ENCODE assay signal across 15 mouse cellular contexts in genomic region chr4:129706750-129707149, GRCm38 (mm10). TPM values are rescaled to one million over a fixed set of nuclear protein-coding genes. Genes with fewer than 3 reads are reported as not detected.
A peak's percentile ranks its signal among the peaks of the same experiment; 100 is the strongest.
DNase-seq lines count a peak whose midpoint lies in the region; ATAC-seq lines count a peak whose summit lies in the region.
"Had no signal": no experiment of that assay in that cellular context is flagged by ENCODE, and none has a peak within 500 bp of the region (broad histone marks: within the 10 kb centered on the region; RNA-seq: fewer than 3 reads in every experiment).

No protein-coding gene starts in this region.

- peaks cover 98% of the 10 kb centered on the region for H3K36me3 ChIP-seq in limb, embryonic 12.5 days
- peaks cover 100% of the 10 kb centered on the region for H3K36me3 ChIP-seq in limb, embryonic 10.5 days
- H3K36me3 ChIP-seq in forebrain, embryonic 12.5 days (replicated peaks), result peaks cover 86% of the 10 kb centered on the region
- H3K36me3 ChIP-seq in hindbrain, embryonic 15.5 days, result peaks cover 60% of the 10 kb centered on the region
- H3K36me3 ChIP-seq in midbrain, embryonic 16.5 days (ENCODE audit: control insufficient read depth, insufficient read depth, low read length), result peaks cover 23% of the 10 kb centered on the region

- H3K27ac ChIP-seq in limb, embryonic 12.5 days, result 0 out of 2 replicates have a peak overlapping the region, but pooled peaks have one; percentile 23
- H3K27ac ChIP-seq in limb, embryonic 10.5 days, result no peak overlapping the region
- H3K27ac ChIP-seq in forebrain, embryonic 12.5 days, result 0 out of 2 replicates have a peak overlapping the region, but pooled peaks have one; percentile 54
- peak overlapping the region; percentile 20; the same call in 1 of the 2 replicates for H3K27ac ChIP-seq in hindbrain, embryonic 15.5 days (replicated peaks)
- peak overlapping the region; percentile 66; the same call in 1 of the 2 replicates for H3K27ac ChIP-seq in midbrain, embryonic 16.5 days (ENCODE audit: low read length)
- H3K27ac ChIP-seq: liver, embryonic 13.5 days; neural tube, embryonic 12.5 days had no signal

- 77% methylated on average over 3 of the region's 3 CpGs for WGBS in limb, embryonic 12.5 days
- 89% methylated on average over 3 of the region's 3 CpGs for WGBS in limb, embryonic 10.5 days
- 58% methylated on average over 3 of the region's 3 CpGs for WGBS in forebrain, embryonic 12.5 days
- 31% methylated on average over 3 of the region's 3 CpGs for WGBS in hindbrain, embryonic 15.5 days
- 31% methylated on average over 3 of the region's 3 CpGs for WGBS in midbrain, embryonic 16.5 days

- no peaks in the 10 kb centered on the region for H3K9me3 ChIP-seq in limb, embryonic 12.5 days
- H3K9me3 ChIP-seq in limb, embryonic 10.5 days (replicated peaks), result no peaks in the 10 kb centered on the region
- no peaks in the 10 kb centered on the region for H3K9me3 ChIP-seq in forebrain, embryonic 12.5 days
- no peaks in the 10 kb centered on the region for H3K9me3 ChIP-seq in hindbrain, embryonic 15.5 days
- no peaks in the 10 kb centered on the region for H3K9me3 ChIP-seq in midbrain, embryonic 16.5 days (replicated peaks; ENCODE audit: control insufficient read depth, low read length, poor library complexity, severe bottlenecking)
- H3K9me3 ChIP-seq: G1E; liver, embryonic 13.5 days; neural tube, embryonic 12.5 days had no signal

- H3K9ac ChIP-seq in limb, embryonic 12.5 days (replicated peaks), result no peak overlapping the region
- H3K9ac ChIP-seq in forebrain, embryonic 12.5 days, result no peak overlapping the region
- H3K9ac ChIP-seq in hindbrain, embryonic 15.5 days, result no peak overlapping the region
- H3K9ac ChIP-seq in midbrain, embryonic 16.5 days (ENCODE audit: low read depth, low read length), result no peak overlapping the region
- H3K9ac ChIP-seq: liver, embryonic 13.5 days; neural tube, embryonic 12.5 days had no signal

- no peak for DNase-seq in limb, embryonic 10.5 days (ENCODE audit: low spot score)
- no peak for DNase-seq in embryo, embryonic 10 days (ENCODE audit: low spot score)
- no peak for DNase-seq in natural killer cell, adult 2 months (ENCODE audit: low spot score in 2 of 2)
- DNase-seq: adrenal gland, adult 2 months; cerebellum, adult 8-10 months; heart, adult 11 months; liver, embryonic 13.5 days; lung, postnatal 10 days; retina, postnatal 1 day had no signal

- no peak for ATAC-seq in limb, embryonic 12.5 days (ENCODE audit: insufficient number of reproducible peaks, insufficient read depth, low FRiP score, low TSS enrichment, low read depth)
- ATAC-seq in forebrain, embryonic 12.5 days (ENCODE audit: low FRiP score), result no peak
- no peak for ATAC-seq in hindbrain, embryonic 15.5 days (ENCODE audit: low FRiP score, low read depth)
- ATAC-seq in midbrain, embryonic 16.5 days, result no peak

- H3K4me2 ChIP-seq in limb, embryonic 12.5 days, result no peak overlapping the region
- H3K4me2 ChIP-seq in forebrain, embryonic 12.5 days, result no peak overlapping the region
- H3K4me2 ChIP-seq in hindbrain, embryonic 15.5 days, result no peak overlapping the region
- no peak overlapping the region for H3K4me2 ChIP-seq in midbrain, embryonic 16.5 days (ENCODE audit: low read length)
- H3K4me2 ChIP-seq: liver, embryonic 13.5 days; neural tube, embryonic 12.5 days had no signal

- peaks cover 22% of the 10 kb centered on the region for H3K4me1 ChIP-seq in limb, embryonic 12.5 days (replicated peaks)
- H3K4me1 ChIP-seq in limb, embryonic 10.5 days, result peaks cover 4% of the 10 kb centered on the region; the same call in 1 of the 2 replicates
- peaks cover 43% of the 10 kb centered on the region for H3K4me1 ChIP-seq in forebrain, embryonic 12.5 days
- peaks cover 28% of the 10 kb centered on the region for H3K4me1 ChIP-seq in hindbrain, embryonic 15.5 days (replicated peaks)
- H3K4me1 ChIP-seq in midbrain, embryonic 16.5 days (ENCODE audit: control insufficient read depth, insufficient read depth, low read length), result peaks cover 26% of the 10 kb centered on the region

- no peaks in the 10 kb centered on the region for H3K27me3 ChIP-seq in limb, embryonic 12.5 days
- no peaks in the 10 kb centered on the region for H3K27me3 ChIP-seq in limb, embryonic 10.5 days (ENCODE audit: low read depth, poor library complexity, severe bottlenecking)
- H3K27me3 ChIP-seq in forebrain, embryonic 12.5 days, result no peaks in the 10 kb centered on the region
- H3K27me3 ChIP-seq in hindbrain, embryonic 15.5 days, result no peaks in the 10 kb centered on the region
- H3K27me3 ChIP-seq in midbrain, embryonic 16.5 days (ENCODE audit: control insufficient read depth, insufficient read depth, low read depth, low read length), result no peaks in the 10 kb centered on the region
- H3K27me3 ChIP-seq: liver, embryonic 13.5 days; neural tube, embryonic 12.5 days had no signal

- no peak overlapping the region for H3K4me3 ChIP-seq in limb, embryonic 12.5 days (replicated peaks)
- H3K4me3 ChIP-seq in limb, embryonic 10.5 days, result no peak overlapping the region
- no peak overlapping the region for H3K4me3 ChIP-seq in forebrain, embryonic 12.5 days (replicated peaks)
- no peak overlapping the region for H3K4me3 ChIP-seq in hindbrain, embryonic 15.5 days
- no peak overlapping the region for H3K4me3 ChIP-seq in midbrain, embryonic 16.5 days (ENCODE audit: low read depth, low read length)
- H3K4me3 ChIP-seq: liver, embryonic 13.5 days; neural tube, embryonic 12.5 days had no signal

RNA-seq across cellular contexts. Expression of gene Tmem39b, which starts 10.1 kb away (rescaled TPM):
- 15.4 and 16.8 TPM in 2 replicates for polyA plus RNA-seq in limb, embryonic 12.5 days (2016; fragmentation: Nextera tagmentation; extraction: Ambion mirVana)
- polyA plus RNA-seq in limb, embryonic 10.5 days (2016; fragmentation: Nextera tagmentation; extraction: Ambion mirVana), result 16.0 TPM in 2 replicates
- 18.5 and 21.9 TPM in 2 replicates for polyA plus RNA-seq in forebrain, embryonic 12.5 days (2016; fragmentation: Nextera tagmentation; extraction: Ambion mirVana)
- polyA plus RNA-seq in hindbrain, embryonic 15.5 days (2015; fragmentation: Nextera tagmentation; extraction: Ambion mirVana), result 14.8 TPM in 2 replicates
- polyA plus RNA-seq in midbrain, embryonic 16.5 days (2015; fragmentation: Nextera tagmentation; extraction: Ambion mirVana), result 16.8 and 18.2 TPM in 2 replicates

RNA-seq across cellular contexts. Expression of gene Kpna6, which starts 34.2 kb away (rescaled TPM):
- polyA plus RNA-seq in limb, embryonic 12.5 days (2016; fragmentation: Nextera tagmentation; extraction: Ambion mirVana), result 13.9 and 18.0 TPM in 2 replicates
- 14.8 TPM in 2 replicates for polyA plus RNA-seq in limb, embryonic 10.5 days (2016; fragmentation: Nextera tagmentation; extraction: Ambion mirVana)
- polyA plus RNA-seq in forebrain, embryonic 12.5 days (2016; fragmentation: Nextera tagmentation; extraction: Ambion mirVana), result 13.6 and 14.9 TPM in 2 replicates
- polyA plus RNA-seq in hindbrain, embryonic 15.5 days (2015; fragmentation: Nextera tagmentation; extraction: Ambion mirVana), result 17.4 and 19.1 TPM in 2 replicates
- 18.6 and 19.3 TPM in 2 replicates for polyA plus RNA-seq in midbrain, embryonic 16.5 days (2015; fragmentation: Nextera tagmentation; extraction: Ambion mirVana)

RNA-seq across cellular contexts. Expression of gene Khdrbs1, which starts 35.4 kb away (rescaled TPM):
- polyA plus RNA-seq in limb, embryonic 12.5 days (2016; fragmentation: Nextera tagmentation; extraction: Ambion mirVana), result 204 TPM in 2 replicates
- 156 and 179 TPM in 2 replicates for polyA plus RNA-seq in limb, embryonic 10.5 days (2016; fragmentation: Nextera tagmentation; extraction: Ambion mirVana)
- 229 and 231 TPM in 2 replicates for polyA plus RNA-seq in forebrain, embryonic 12.5 days (2016; fragmentation: Nextera tagmentation; extraction: Ambion mirVana)
- polyA plus RNA-seq in hindbrain, embryonic 15.5 days (2015; fragmentation: Nextera tagmentation; extraction: Ambion mirVana), result 121 and 122 TPM in 2 replicates
- polyA plus RNA-seq in midbrain, embryonic 16.5 days (2015; fragmentation: Nextera tagmentation; extraction: Ambion mirVana), result 116 and 132 TPM in 2 replicates
